Mouse (Mus musculus): ENCODE results near the gene Mss51.

DNA sequence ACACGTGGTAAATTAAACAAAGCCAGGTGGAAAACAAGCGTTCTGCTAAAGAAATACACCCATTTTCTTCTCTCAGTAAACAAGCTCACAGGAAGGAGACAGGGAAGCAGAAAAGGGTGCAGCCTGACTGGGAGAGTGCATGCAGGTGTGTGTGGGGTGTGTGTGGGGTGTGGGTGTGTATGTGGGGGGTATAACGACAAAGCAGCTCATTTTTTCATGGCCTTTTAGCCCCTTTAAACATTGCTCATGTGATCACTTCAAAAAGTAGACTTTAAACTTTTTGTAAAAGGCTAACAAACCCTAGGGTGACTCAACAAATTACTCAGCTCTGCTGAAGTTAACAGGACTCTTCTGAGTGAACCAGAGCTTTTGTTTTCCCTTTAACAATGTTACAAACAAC is 18.3 kb downstream of the Mss51 start:
- TF ChIP-seq CTCF (IDR thresholded peaks at IDR 0.05; ENCODE audit: insufficient read depth, low read depth, low read length) (no peak), POLR2A (IDR thresholded peaks at IDR 0.05; ENCODE audit: insufficient read depth, low read depth, low read length) (no peak)

Measured in olfactory bulb, adult 2 months (tissue).